Mouse (Mus musculus) gonadal fat pad, adult 2 months (tissue): ENCODE results near the gene Bzw1. TPM values are rescaled to one million over a fixed set of nuclear protein-coding genes. Genes with fewer than 3 reads are reported as not detected.

Experiments used
- polyA plus RNA-seq: library from polyadenylated mRNA; depleted of rRNA; stranded (reverse); fragments of >200 nt; gene quantifications from 2 replicates; pipeline ENCODE4 v1.2.3, GENCODE M21; 2012; rRNA removed

Gene Bzw1
- polyA plus RNA-seq, 1 experiment = 30.1 TPM

Other genes with a start within 250 kb of the Bzw1 start
- not detected in 2 replicates for gene Aox4, start 182.5 kb upstream of the Bzw1 start, polyA plus RNA-seq
- 0.01 TPM in 1 of 2 replicates, not detected in the other for gene Aox2, start 114.6 kb upstream of the Bzw1 start, polyA plus RNA-seq
- gene Clk1, start 31.2 kb downstream of the Bzw1 start, polyA plus RNA-seq = 73.2 and 91.3 TPM in 2 replicates
- gene Nif3l1, start 52.3 kb downstream of the Bzw1 start, polyA plus RNA-seq = 16.3 and 20.2 TPM in 2 replicates
- 15.0 and 20.8 TPM in 2 replicates for gene Ppil3, start 52.6 kb downstream of the Bzw1 start, polyA plus RNA-seq
- gene Orc2, start 112.2 kb downstream of the Bzw1 start, polyA plus RNA-seq = 10.5 and 16.7 TPM in 2 replicates
- 5.9 and 6.3 TPM in 2 replicates for gene Fam126b, start 193.4 kb downstream of the Bzw1 start, polyA plus RNA-seq
- gene Ndufb3, start 193.5 kb downstream of the Bzw1 start, polyA plus RNA-seq = 108 and 114 TPM in 2 replicates